Mouse (Mus musculus) MEL (cell line): ENCODE data around the gene Taf6l.

Experiments
- CHD2 ChIP-seq: IDR thresholded peaks from 2 replicates; pipeline ENCODE4 v1.6.1; 2011; ENCODE audit warnings: low read length, improper control_type of control experiment
- CTCF ChIP-seq, 3 experiments: IDR thresholded peaks in 2 of 3; conservative IDR thresholded peaks in 1 of 3; 2 replicates each; pipeline ENCODE4 v1.5.1; 2011 to 2012; ENCODE audit warnings: low read length in 3 of 3, low read depth in 2 of 3, mild to moderate bottlenecking in 2 of 3, improper control_type of control experiment in 1 of 3, inconsistent platforms in 1 of 3, mixed read lengths in 1 of 3, moderate library complexity in 1 of 3; ENCODE audit not compliant: control insufficient read depth in 1 of 3, insufficient read depth in 1 of 3, poor library complexity in 1 of 3, severe bottlenecking in 1 of 3
- GABPA ChIP-seq: IDR thresholded peaks from 2 replicates; pipeline ENCODE4 v1.6.1; 2012; ENCODE audit warnings: low read depth, mild to moderate bottlenecking, inconsistent platforms, low read length, improper control_type of control experiment, moderate library complexity
- GATA1 ChIP-seq: IDR thresholded peaks from 2 replicates; pipeline ENCODE4 v1.6.1; 2011; ENCODE audit warnings: low read depth, low read length, improper control_type of control experiment
- HCFC1 ChIP-seq: IDR thresholded peaks from 2 replicates; pipeline ENCODE4 v1.6.1; 2012; ENCODE audit warnings: low read depth, mild to moderate bottlenecking, inconsistent platforms, low read length, improper control_type of control experiment, moderate library complexity
- NELFE ChIP-seq: IDR thresholded peaks from 2 replicates; pipeline ENCODE4 v1.6.1; 2011; ENCODE audit warnings: low read depth, low read length, improper control_type of control experiment
- POLR2AphosphoS5 ChIP-seq: IDR thresholded peaks from 2 replicates; pipeline ENCODE4 v1.6.1; 2012; ENCODE audit warnings: low read depth, borderline replicate concordance, mild to moderate bottlenecking, inconsistent platforms, low read length, moderate library complexity, mixed read lengths
- SMC3 ChIP-seq: IDR thresholded peaks from 2 replicates; pipeline ENCODE4 v1.6.1; 2011; ENCODE audit warnings: low read depth, low read length, improper control_type of control experiment
- USF1 ChIP-seq: IDR thresholded peaks from 2 replicates; pipeline ENCODE4 v1.6.1; 2014; ENCODE audit warnings: low read depth, mild to moderate bottlenecking, inconsistent platforms, low read length, improper control_type of control experiment, moderate library complexity
- USF2 ChIP-seq, 2 experiments: IDR thresholded peaks; 2 replicates each; pipeline ENCODE4 v1.6.1; 2011 to 2012; ENCODE audit warnings: improper control_type of control experiment in 2 of 2, low read length in 2 of 2, borderline replicate concordance in 1 of 2, inconsistent platforms in 1 of 2, low read depth in 1 of 2, mild to moderate bottlenecking in 1 of 2; ENCODE audit not compliant: insufficient read depth in 1 of 2
- ZNF384 ChIP-seq: IDR thresholded peaks from 2 replicates; pipeline ENCODE4 v1.6.1; 2012; ENCODE audit warnings: low read depth, mild to moderate bottlenecking, inconsistent platforms, low read length, improper control_type of control experiment

DNA sequence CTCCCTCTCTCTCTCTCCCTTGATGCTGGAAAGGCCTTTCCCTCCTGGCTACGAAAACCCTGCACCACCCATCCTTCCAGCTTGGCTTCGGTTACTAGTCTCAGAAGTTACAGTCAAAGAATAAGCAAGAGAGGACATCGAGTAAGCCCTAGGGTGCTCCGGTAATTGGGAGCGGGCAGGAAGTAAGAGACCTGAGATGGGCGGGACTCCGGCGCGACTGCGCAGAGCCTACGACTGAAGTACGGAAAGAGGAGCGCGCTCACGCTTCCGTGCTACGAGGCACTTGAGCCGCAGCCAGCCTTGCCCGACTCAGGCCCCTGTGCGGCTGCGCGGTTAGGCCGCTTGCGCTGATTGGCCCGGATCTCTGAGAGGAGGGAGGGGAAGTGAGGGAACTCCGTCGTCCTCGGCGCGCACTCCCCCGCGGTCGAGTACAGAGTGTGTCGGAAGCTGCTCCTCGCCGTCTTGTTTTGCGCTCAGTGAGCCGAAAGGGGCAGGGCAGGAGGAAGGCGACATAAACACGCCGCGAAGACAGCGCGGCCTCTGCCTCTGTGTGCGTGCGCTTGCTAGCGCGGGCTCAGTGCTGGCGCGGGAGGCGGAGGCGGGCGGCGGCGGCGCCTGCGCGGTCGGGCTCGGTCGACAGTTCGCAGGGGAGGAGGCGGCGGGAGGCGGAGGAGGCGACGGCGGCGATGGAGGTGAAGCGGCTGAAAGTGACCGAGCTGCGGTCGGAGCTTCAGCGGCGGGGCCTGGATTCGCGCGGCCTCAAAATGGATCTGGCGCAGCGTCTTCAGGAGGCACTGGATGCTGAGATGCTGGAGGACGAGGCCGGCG, 33.6 kb upstream of the Taf6l start, which contains the start of gene Hnrnpul2:
- TF ChIP-seq GATA1 (no peak), CTCF (IDR thresholded peaks at IDR 0.05 in 2 of 3, conservative IDR thresholded peaks at IDR 0.05 in 1 of 3; ENCODE audit: control insufficient read depth in 1 of 3, insufficient read depth in 1 of 3, low read depth in 2 of 3, low read length in 3 of 3, poor library complexity in 1 of 3, severe bottlenecking in 1 of 3) (no peak), HCFC1 (peak; percentile 62), USF1 (0 out of 2 replicates have a peak, but pooled peaks have one; percentile 13), NELFE (peak; percentile 96), USF2 (IDR thresholded peaks at IDR 0.05; ENCODE audit: borderline replicate concordance in 1 of 2, insufficient read depth in 1 of 2, low read depth in 1 of 2, low read length in 2 of 2) (no peak), SMC3 (no peak), POLR2AphosphoS5 (peak; percentile 92; the same call in 1 of the 2 replicates), GABPA (no peak), CHD2 (no peak), ZNF384 (no peak; the same call in 1 of the 2 replicates)
